Mouse (Mus musculus): Measurements from ENCODE around the gene Efna3. TPM values are rescaled to one million over a fixed set of nuclear protein-coding genes. Genes with fewer than 3 reads are reported as not detected.

Gene Efna3
- polyA plus RNA-seq, 1 experiment from 2014 or later: 11.9 TPM

DNA sequence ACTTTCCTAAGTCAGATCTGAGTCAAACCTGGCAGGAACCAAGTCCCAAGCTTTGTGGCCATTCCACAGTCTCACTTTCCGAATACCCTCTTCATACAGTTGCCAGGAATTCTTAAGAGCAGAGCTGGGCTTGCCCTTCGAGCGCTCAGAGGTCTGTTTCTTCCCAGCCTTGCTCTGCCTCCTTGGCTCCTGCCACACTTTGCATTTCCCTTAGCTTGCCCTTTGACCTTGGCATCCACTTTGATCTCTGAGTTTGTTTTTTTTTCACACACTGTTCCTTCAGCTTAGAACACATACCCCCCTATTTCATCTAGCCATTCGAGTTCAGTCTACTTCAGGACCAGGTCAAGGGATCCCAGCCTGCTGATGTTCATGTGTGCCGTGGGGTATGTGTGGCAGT is 28.5 kb upstream of the Efna3 start:
- Histone ChIP-seq H3K4me1 (peaks cover 60% of the 10 kb centered on the region), H3K27ac (no peak overlapping the region), H3K4me2 (no peak overlapping the region), H3K4me3 (replicated peaks) (no peak overlapping the region), H3K36me3 (peaks cover 6% of the 10 kb centered on the region), H3K9ac (no peak overlapping the region), H3K9me3 (replicated peaks) (no peaks in the 10 kb centered on the region), H3K27me3 (0 out of 2 replicates have a peak, but pooled peaks cover 10% of the 10 kb centered on the region)
- no peak for ATAC-seq (replicated peaks; ENCODE audit: low FRiP score)
- WGBS: 42% methylated on average over 5 of the region's 5 CpGs

DNA sequence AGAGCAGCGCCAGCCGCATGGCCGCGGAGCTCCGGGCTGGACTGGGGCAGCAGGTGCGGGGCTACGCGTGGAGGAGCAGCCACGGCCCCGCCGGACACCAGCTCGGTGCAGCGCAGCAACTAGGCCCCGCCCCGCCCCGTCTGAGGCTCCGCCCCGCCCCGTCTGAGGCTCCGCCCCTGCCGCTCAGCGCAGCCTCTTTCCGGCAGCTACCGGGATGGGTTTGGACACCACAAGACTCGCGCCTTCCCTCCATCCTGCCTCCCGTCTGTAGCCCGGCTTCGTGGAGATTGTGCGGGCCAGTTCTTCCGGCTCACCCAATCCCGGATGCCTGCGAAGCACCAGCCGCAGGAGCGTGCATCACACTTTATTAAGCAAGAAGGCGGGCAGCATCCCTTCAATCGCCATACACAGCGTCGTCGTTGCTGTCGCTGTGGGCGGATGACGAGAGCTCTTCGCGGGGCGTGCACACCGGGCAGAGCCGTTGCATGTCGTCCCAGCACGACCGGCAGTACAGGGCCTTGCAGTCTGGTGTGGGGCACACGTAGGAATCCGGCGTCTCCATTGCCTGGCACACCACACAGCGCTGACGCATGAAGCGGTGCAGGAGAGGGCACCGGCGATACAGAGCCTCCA is 27.2 kb upstream of the Efna3 start, which contains the start of gene Adam15:
Gene Adam15, minus strand, starts transcription at position 128 of the 633 bp plus-strand sequence.
- under 1% methylated on average over 58 of the region's 59 CpGs for WGBS
- Histone ChIP-seq H3K4me3 (replicated peaks) (peak within 1 kb of the TSS; percentile 77), H3K9ac (peak within 1 kb of the TSS; percentile 65), H3K27me3 (0 out of 2 replicates have a peak, but pooled peaks cover 7% of the 10 kb centered on the region), H3K36me3 (peaks cover 17% of the 10 kb centered on the region), H3K4me2 (peak within 1 kb of the TSS; percentile 99), H3K4me1 (peaks cover 50% of the 10 kb centered on the region), H3K27ac (peak within 1 kb of the TSS; percentile 82), H3K9me3 (replicated peaks) (no peaks in the 10 kb centered on the region)
- ATAC-seq (replicated peaks; ENCODE audit: low FRiP score): peak; percentile 88

GRCm38 (mm10) chr3:89348911-89349868 is 26.4 kb upstream of the Efna3 start:
- peak overlapping the region; percentile 82 for H3K27ac ChIP-seq
- peak overlapping the region; percentile 99 for H3K4me2 ChIP-seq
- H3K27me3 ChIP-seq: 0 out of 2 replicates have a peak, but pooled peaks cover 7% of the 10 kb centered on the region
- no peaks in the 10 kb centered on the region for H3K9me3 ChIP-seq (replicated peaks)
- peak; percentile 41 for ATAC-seq (replicated peaks; ENCODE audit: low FRiP score)
- H3K36me3 ChIP-seq: peaks cover 24% of the 10 kb centered on the region
- WGBS: under 1% methylated on average over 38 of the region's 38 CpGs
- peak overlapping the region; percentile 65 for H3K9ac ChIP-seq
- peak overlapping the region; percentile 77 for H3K4me3 ChIP-seq (replicated peaks)
- H3K4me1 ChIP-seq: peaks cover 42% of the 10 kb centered on the region

DNA sequence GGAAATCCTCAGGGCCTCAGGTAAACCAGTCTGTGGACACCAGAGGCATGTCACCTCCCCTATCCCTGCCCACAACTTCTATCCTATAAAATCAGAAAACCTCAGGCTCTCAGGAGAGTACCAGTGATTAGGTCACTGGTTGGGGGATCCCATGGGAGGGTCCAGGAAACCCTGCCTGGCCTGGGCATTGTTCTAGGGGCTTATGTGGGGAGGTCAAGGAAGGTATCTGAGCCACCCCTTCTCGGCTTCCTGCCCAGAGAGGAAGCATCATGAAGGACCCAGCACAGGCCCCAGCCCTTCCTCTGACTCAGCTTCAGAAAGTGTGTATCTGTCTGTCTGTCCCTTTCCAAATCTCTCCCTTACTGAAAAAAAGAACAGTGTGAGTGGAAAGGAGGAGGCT is 25.2 kb upstream of the Efna3 start:
- WGBS: 59% methylated on average over 1 of the region's 1 CpGs

DNA sequence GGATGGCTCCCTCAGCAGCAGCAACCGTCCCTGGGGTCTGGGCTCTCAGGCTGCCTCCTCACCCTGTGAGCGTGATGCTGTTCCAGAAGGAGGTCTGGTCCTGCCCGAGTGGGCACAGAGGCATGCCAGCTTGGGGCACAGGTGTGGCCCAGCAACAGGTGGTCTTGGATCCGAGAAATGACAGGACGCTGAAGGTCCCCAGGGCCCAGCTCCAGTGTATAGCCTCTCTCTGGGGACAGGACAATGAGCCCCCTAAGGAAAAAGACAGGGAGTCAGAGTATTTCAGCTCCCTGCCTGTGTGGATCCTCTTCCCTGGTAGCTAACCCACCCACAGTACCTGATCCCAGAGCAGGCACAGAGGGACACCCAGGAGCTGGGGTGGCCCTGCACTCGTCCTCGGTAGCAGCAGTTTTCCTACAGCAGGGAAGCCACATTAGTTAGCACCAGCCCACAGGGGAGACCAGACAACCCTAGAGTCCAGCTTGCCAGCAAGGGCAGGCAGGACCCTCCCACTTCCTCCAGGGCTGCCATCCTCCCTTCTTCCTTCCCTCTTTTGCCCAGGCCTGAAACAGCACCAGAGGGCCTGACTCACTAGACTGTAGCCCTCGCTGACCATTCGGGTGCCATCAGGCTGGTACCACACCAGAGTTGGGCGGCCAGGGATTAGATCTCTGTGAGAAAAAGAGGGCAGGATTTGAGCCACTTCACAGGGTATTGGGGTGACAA is 24.2 kb upstream of the Efna3 start:
- no peak overlapping the region for H3K4me2 ChIP-seq
- no peak for ATAC-seq (replicated peaks; ENCODE audit: low FRiP score)
- no peak overlapping the region for H3K4me3 ChIP-seq (replicated peaks)
- H3K27me3 ChIP-seq: 0 out of 2 replicates have a peak, but pooled peaks cover 7% of the 10 kb centered on the region
- H3K4me1 ChIP-seq: peaks cover 38% of the 10 kb centered on the region
- 78% methylated on average over 10 of the region's 10 CpGs for WGBS
- H3K36me3 ChIP-seq: peaks cover 47% of the 10 kb centered on the region
- no peak overlapping the region for H3K9ac ChIP-seq
- H3K9me3 ChIP-seq (replicated peaks): no peaks in the 10 kb centered on the region
- peak overlapping the region; percentile 24; the same call in 1 of the 2 replicates for H3K27ac ChIP-seq

More for the DNA sequence above, 25.2 kb upstream of the Efna3 start:
- peak overlapping the region; percentile 82 for H3K27ac ChIP-seq
- H3K4me3 ChIP-seq (replicated peaks): peak overlapping the region; percentile 77
- peaks cover 37% of the 10 kb centered on the region for H3K36me3 ChIP-seq
- H3K9ac ChIP-seq: 0 out of 2 replicates have a peak overlapping the region, but pooled peaks have one; percentile 65
- ATAC-seq (replicated peaks; ENCODE audit: low FRiP score): no peak
- 0 out of 2 replicates have a peak, but pooled peaks cover 7% of the 10 kb centered on the region for H3K27me3 ChIP-seq
- H3K4me2 ChIP-seq: peak overlapping the region; percentile 99
- no peaks in the 10 kb centered on the region for H3K9me3 ChIP-seq (replicated peaks)
- peaks cover 41% of the 10 kb centered on the region for H3K4me1 ChIP-seq

DNA sequence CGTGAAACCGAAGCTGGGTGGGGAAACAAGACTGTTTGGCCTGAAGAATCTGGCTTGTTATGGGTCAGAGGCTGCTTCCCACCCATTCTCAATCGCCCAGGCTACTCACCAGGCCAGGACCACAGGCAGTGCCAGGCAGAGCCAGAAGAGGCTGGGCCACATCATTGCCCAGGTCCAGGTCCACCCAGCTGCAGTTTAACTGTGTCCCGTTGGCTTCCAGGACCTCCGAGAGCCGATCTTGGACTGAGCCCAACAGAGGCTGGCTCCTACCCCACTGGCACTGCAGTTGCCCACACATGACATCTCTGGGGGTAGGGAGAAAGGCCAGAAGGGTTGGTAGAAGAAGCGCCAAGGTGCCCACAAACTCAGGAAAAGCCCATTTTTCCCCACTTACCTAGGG is 20.5 kb upstream of the Efna3 start:
- no peaks in the 10 kb centered on the region for H3K27me3 ChIP-seq
- no peaks in the 10 kb centered on the region for H3K9me3 ChIP-seq (replicated peaks)
- no peak overlapping the region for H3K4me2 ChIP-seq
- no peak overlapping the region for H3K4me3 ChIP-seq (replicated peaks)
- no peak overlapping the region for H3K27ac ChIP-seq
- H3K36me3 ChIP-seq: peaks cover 58% of the 10 kb centered on the region
- ATAC-seq (replicated peaks; ENCODE audit: low FRiP score): no peak
- 83% methylated on average over 7 of the region's 7 CpGs for WGBS
- H3K4me1 ChIP-seq: peaks cover 37% of the 10 kb centered on the region
- H3K9ac ChIP-seq: no peak overlapping the region

- H3K27ac ChIP-seq: no peak overlapping the region
- H3K4me3 ChIP-seq (replicated peaks): no peak overlapping the region
- H3K27me3 ChIP-seq: no peaks in the 10 kb centered on the region
- no peak overlapping the region for H3K9ac ChIP-seq
- no peak overlapping the region for H3K4me2 ChIP-seq
- ATAC-seq (replicated peaks; ENCODE audit: low FRiP score): no peak
- H3K36me3 ChIP-seq: peaks cover 55% of the 10 kb centered on the region
- 91% methylated on average over 4 of the region's 4 CpGs for WGBS
- no peaks in the 10 kb centered on the region for H3K9me3 ChIP-seq (replicated peaks)
- peaks cover 35% of the 10 kb centered on the region for H3K4me1 ChIP-seq
These were observed 19.0 kb upstream of the Efna3 start for GRCm38 (mm10) chr3:89341794-89342193.

GRCm38 (mm10) chr3:89340465-89340864 is 17.7 kb upstream of the Efna3 start:
- no peak for ATAC-seq (replicated peaks; ENCODE audit: low FRiP score)
- no peaks in the 10 kb centered on the region for H3K27me3 ChIP-seq
- H3K27ac ChIP-seq: no peak overlapping the region
- 5% methylated on average over 11 of the region's 11 CpGs for WGBS
- H3K4me2 ChIP-seq: peak overlapping the region; percentile 62
- no peaks in the 10 kb centered on the region for H3K9me3 ChIP-seq (replicated peaks)
- H3K4me1 ChIP-seq: peaks cover 49% of the 10 kb centered on the region
- H3K36me3 ChIP-seq: peaks cover 45% of the 10 kb centered on the region
- peak overlapping the region; percentile 35 for H3K4me3 ChIP-seq (replicated peaks)
- peak overlapping the region; percentile 38; the same call in 1 of the 2 replicates for H3K9ac ChIP-seq

DNA sequence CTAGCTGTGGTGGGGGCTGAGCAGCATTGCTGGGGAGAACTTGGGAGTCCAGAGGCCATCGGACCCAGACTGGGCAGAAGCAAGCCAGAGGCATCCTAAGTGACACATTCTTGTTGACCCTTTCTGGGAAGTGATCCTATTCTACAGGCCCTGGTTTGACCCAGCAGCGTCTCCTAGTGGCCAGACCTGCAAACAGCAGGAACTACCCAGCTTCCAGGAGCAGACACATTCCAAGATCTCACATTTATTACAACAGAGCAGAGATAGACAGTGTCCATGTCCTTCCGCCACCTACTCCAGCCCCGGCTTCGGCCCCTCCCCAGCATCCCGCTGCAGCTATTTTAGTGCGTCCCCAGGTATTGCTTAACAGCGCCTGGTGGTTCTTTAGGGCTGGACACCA is 16.7 kb upstream of the Efna3 start:
- ATAC-seq (replicated peaks; ENCODE audit: low FRiP score): 0 out of 2 replicates have a peak, but pooled peaks have one; percentile 1
- Histone ChIP-seq H3K36me3 (peaks cover 45% of the 10 kb centered on the region), H3K4me2 (peak overlapping the region; percentile 75; the same call in 1 of the 2 replicates), H3K4me1 (peaks cover 59% of the 10 kb centered on the region), H3K9ac (no peak overlapping the region), H3K27ac (peak overlapping the region; percentile 19; the same call in 1 of the 2 replicates), H3K9me3 (replicated peaks) (no peaks in the 10 kb centered on the region), H3K27me3 (no peaks in the 10 kb centered on the region), H3K4me3 (replicated peaks) (no peak overlapping the region; the same call in 1 of the 2 replicates)
- WGBS: 20% methylated on average over 8 of the region's 8 CpGs

GRCm38 (mm10) chr3:89337721-89338578 is 15.2 kb upstream of the Efna3 start, which contains the start of gene Efna4:
Gene Efna4 (minus strand): TSS chr3:89338028.
- peak within 1 kb of the TSS; percentile 75 for H3K4me2 ChIP-seq
- H3K4me3 ChIP-seq (replicated peaks): peak within 1 kb of the TSS; percentile 96
- H3K36me3 ChIP-seq: peaks cover 45% of the 10 kb centered on the region
- peak within 1 kb of the TSS; percentile 96 for H3K9ac ChIP-seq
- no peaks in the 10 kb centered on the region for H3K27me3 ChIP-seq
- H3K9me3 ChIP-seq (replicated peaks): no peaks in the 10 kb centered on the region
- H3K27ac ChIP-seq: peak within 1 kb of the TSS; percentile 94
- ATAC-seq (replicated peaks; ENCODE audit: low FRiP score): peak; percentile 90
- WGBS: under 1% methylated on average over 42 of the region's 44 CpGs
- peaks cover 64% of the 10 kb centered on the region for H3K4me1 ChIP-seq
